Mouse (Mus musculus) ES-Bruce4 (cell line): Measurements from ENCODE around the gene Taf1c.

Experiments used
- CTCF ChIP-seq: IDR thresholded peaks from one replicate; pipeline ENCODE4 v1.8.1; 2011; ENCODE audit warnings: low read depth, low read length
- EP300 ChIP-seq: IDR thresholded peaks from 2 replicates; pipeline ENCODE4 v1.6.1; 2011; ENCODE audit warnings: low read depth, low read length; ENCODE audit not compliant: insufficient read depth

DNA sequence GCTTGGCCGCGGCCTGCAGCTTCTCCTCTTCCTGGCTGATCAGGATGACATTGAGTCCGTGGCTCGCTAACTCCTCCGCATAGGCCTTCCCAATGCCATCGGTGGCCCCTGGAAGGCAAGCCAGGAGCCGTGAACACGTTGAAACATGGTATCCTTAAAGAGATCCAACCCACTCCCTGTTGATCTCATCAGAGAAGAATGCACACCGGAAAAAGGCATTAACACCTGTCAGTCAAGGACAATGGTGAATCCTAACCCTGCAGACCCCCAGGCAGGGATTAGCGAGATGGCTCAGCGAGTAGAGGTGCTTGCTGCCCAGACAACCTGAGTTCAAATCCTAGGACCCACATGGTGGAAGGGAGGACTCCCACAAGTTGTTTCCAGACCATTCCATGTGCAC is 38.7 kb downstream of the Taf1c start:
- peak; percentile 67; the same call in 1 of the 2 replicates for TF ChIP-seq EP300
- TF ChIP-seq CTCF = no peak
